Mouse (Mus musculus) C2C12 (cell line): ENCODE measurements around the gene B9d1.

Experiments
- CEBPB ChIP-seq: IDR thresholded peaks from one replicate; pipeline ENCODE4 v1.6.1; 2011; ENCODE audit warnings: low read depth, mild to moderate bottlenecking, control low read depth, moderate library complexity
- CTCF ChIP-seq: IDR thresholded peaks from one replicate; pipeline ENCODE4 v1.5.1; 2011; ENCODE audit not compliant: control insufficient read depth, insufficient read depth, insufficient read length
- FOSL1 ChIP-seq: IDR thresholded peaks from one replicate; pipeline ENCODE4 v1.8.0; 2011; ENCODE audit warnings: mild to moderate bottlenecking, low read length; ENCODE audit not compliant: poor library complexity, insufficient read depth, severe bottlenecking
- MAX ChIP-seq: IDR thresholded peaks from one replicate; pipeline ENCODE4 v1.6.1; 2011; ENCODE audit warnings: mild to moderate bottlenecking, control low read depth
- MYOD1 ChIP-seq: IDR thresholded peaks from one replicate; pipeline ENCODE4 v1.6.1; 2011; ENCODE audit warnings: low read depth; ENCODE audit not compliant: control insufficient read depth, insufficient read length
- MYOG ChIP-seq: IDR thresholded peaks from one replicate; pipeline ENCODE4 v1.6.1; 2011; ENCODE audit not compliant: control insufficient read depth, insufficient read length; ENCODE audit errors: extremely low read depth
- USF1 ChIP-seq: IDR thresholded peaks from one replicate; pipeline ENCODE4 v1.6.1; 2011; ENCODE audit warnings: low read depth, mild to moderate bottlenecking, control low read depth, moderate library complexity

- TF ChIP-seq USF1 (no peak), CTCF (no peak), MAX (no peak), MYOG (no peak), MYOD1 (no peak), CEBPB (no peak), FOSL1 (no peak)
Measured at GRCm38 (mm10) chr11:61532820-61533219, 27.9 kb downstream of the B9d1 start.
